Mouse (Mus musculus) urinary bladder, postnatal 25 days (tissue): ENCODE data around the gene Mark2.

Experiments
- DNase-seq: peaks from one replicate; pipeline ENCODE4 v3.0.0; 2022; ENCODE audit warnings: low spot score

Gene Mark2

DNA sequence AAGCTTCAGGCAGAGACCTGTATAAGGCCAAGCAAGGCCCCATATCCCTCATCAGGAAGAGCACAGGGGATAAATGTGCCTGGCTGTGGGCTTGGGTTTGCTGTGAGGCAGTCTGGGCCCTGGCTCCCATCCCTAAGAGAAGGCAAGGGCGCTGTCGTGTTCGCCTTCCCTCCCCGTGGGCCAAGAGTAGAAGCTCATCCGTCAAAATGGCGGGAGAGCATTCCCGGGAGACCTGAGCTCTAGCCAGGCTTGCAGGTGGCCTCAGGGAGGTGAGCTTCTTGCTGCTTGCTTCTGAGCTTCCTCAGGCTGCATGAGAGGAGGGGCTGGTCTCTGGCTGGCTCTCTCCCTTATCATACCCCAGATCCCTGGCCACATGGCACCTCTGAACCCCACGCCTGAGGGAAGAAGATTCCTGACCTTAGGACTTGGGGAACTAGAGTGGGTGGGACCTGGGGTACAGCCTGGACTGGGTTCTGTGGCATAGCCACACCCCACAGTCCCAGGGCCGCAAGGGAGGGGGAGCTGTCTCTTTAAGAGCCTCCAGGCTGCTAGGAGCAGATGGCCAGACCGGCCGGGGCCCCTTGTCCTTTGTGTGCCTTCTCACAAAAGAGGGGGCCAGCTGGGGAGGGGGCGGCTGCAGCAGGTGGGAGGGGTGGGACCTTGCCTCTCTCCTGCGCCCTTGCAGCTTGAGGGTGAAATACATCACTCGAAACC, 76.0 kb downstream of the Mark2 start:
- no peak for DNase-seq

DNA sequence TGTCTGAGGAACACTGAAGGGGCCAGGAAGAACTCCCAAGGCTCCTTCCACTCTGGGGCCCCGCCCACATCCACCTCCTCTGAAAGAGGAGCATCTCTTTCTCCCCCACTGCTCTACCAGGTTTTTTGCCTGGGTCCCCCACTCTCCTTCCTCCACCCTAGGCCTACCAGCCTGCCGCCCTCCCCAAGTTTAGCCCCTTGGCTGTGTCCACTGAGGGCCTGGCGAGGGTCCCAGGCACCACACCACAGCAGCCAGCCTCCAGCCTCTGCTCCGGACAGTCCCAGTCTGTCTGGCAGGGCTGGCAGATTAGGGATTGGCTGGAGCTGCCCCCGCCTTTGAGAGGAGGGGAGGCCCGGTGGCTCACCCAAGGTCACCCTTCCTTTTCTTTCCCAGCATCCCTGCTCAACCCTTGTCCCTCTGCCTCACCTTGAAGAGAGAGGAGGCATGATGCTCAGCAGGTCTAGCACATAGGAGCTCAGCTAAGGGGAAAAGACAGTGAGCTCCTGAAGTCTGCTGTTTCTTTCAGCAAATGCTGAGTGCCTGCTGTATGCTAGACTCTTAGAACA, 76.8 kb downstream of the Mark2 start:
- DNase-seq: no peak

DNA sequence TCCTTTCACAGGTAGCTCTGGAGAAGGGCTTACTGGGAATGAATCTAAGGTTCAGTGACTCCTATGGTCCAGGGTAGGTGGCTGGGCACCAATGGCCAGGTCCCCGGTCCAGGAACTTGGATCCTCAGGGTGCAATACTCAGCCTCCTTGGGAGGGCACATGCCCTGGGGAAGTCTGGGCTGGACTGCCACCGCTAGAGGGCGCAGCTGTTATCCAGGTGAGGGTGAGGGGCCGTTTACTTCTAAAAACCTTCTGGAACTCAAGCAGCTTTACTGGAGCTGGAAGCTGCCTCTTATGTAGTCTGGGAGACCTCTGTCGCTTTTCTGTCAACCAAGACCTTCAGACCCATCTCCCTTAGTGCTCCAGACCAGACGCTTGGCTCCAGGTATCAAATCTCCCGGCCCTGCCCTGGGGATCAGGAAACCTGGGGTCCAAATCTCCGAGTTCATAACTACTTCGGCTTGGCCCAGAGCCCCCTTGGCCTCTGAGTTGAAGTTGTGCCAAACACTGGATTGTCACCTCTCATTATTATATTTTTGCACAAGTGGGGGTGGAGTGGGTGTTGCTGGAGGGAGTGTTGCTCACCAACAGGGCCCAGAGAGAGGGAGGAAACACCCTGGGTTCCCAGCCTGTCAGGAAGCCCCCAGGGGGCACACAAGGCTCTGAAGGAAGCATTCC, 77.4 kb downstream of the Mark2 start:
- DNase-seq: peak; percentile 89

DNA sequence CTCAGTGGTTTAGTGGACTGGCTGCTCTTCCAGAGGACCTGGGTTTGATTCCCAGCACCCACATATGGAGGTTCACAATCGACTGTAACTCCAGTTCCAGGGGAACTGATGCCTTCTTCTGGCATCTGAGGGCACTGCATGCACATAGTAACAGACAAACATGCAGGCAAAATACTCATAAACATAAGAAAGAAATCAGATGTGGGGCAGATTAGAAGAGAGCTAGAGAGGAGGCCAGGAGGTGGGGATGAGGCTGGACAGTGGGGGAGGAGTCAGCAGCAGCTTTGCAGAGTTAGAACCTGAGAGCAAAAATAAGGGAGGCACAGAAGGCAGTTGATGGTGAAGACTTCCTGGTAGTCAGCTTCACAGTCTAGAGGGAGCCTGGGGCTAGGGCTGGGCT, 79.1 kb downstream of the Mark2 start:
- DNase-seq: no peak

DNA sequence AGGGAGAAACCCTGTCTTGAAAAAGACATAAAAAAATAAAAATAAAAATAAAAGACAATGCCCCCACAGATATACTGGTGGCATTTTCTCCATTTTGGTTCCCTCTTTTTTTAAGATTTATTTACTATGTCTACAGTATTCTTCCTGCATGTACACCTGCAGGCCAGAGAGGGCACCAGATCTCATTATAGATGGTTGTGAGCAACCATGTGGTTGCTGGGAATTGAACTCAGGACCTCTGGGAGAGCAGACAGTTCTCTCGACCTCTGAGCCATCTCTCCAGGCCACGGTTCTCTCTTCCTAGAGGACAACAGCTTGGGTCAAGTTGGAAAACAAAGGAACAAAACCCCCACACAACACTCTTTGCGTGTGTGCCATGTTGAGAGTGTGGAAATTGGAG, 79.7 kb downstream of the Mark2 start:
- no peak for DNase-seq

DNA sequence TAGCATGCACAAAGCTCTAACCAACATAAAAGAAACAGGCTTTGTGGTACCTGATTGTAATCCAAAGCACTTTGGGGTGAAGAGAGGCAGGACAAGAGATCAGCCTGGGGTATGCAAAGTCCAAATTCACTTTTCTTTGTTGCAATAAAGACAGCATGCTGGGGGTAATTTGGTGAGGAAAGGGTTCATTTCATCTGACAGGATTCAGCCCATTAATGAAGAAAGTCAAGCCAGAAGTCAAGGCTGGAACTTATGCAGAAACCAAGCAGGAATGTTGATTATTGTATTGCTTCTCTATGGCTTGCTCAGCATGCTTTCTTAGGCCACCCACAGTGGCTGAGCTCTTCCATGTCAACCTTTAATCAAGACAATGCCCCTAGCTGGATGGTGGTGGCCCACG, 80.2 kb downstream of the Mark2 start:
- DNase-seq: no peak

DNA sequence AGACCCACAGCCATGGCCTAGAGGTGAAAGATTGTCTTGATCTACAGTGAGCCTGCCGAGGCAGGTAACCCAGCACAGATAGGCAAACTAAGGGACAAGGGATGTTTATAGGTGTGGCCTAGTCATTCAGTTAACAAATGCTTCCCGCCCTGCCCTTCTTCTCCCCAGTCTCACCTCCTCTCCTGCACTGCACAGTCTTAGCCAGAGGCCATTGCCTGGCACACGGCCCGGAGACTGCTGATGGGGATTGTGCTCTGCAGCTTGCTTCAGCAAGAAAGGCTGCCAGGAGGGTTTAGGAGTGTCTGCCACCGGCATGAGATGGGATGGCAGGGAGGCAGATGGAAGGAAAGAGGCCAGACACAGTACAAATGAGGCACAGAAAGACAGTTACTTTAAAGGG, 83.8 kb downstream of the Mark2 start:
- no peak for DNase-seq

DNA sequence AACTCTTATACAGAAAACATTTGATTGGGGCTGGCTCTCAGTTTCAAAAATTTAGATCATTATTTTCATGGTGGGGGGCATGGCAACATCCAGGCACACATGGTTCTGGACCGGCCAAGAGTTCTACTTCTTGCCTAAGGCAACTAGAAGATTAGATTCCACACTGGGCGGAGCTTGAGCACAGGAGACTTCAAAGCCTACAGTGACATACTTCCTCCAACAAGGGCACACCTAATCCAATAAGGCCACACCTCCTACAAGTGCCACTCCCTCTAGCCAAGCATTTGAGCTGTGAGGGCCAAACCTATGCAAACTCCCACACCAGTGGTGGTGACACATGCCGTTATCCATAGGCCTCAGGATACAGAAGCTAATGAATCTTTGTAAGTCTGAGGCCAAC, 95.6 kb downstream of the Mark2 start:
- no peak for DNase-seq

DNA sequence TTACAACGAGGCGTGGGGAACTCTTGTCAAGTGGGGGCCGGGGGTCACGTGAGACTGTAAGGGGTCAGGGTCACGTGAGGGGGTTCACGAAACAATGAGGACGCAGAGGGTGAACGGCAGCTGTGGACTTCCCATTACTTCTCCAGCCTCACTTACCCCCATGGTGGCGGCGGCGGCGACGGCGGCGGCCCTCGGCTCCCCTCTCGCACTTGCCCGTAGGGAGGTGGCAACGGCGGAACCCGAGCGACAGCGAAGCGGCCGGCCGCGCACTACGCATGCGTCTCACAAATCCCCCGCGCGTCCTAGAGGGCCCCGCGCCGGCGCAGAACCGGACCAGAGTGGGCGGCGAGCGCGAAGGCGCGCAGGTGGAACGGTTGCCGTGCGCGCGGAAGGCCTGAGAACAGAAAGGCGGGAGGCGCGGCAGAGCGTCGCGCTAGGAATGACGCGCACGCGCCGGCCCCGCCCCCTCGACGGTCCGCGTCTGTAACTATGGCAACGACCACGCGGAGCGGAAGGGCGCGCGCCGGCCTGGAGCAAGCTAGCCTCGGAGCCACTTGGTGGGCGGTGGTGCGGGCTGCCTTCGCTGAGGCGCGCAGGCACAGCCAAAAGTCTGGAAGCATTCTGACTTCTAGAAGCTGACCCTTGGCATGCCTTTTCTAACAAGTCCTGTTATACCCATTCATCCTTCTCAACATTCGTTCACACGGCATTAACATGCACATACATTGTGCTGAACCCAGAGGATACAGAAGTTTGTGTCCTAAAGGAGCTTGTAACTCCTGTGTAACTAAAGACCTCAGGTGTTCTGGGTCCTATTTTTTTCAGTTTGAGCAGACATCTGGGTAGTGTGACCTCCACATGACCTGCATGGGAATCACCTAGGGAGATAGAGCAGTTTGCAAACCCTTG, 100.6 kb downstream of the Mark2 start, which contains the start of gene Naa40:
Gene Naa40, minus strand, starts transcription at position 402 of the 909 bp plus-strand sequence.
- DNase-seq: peak; percentile 93

DNA sequence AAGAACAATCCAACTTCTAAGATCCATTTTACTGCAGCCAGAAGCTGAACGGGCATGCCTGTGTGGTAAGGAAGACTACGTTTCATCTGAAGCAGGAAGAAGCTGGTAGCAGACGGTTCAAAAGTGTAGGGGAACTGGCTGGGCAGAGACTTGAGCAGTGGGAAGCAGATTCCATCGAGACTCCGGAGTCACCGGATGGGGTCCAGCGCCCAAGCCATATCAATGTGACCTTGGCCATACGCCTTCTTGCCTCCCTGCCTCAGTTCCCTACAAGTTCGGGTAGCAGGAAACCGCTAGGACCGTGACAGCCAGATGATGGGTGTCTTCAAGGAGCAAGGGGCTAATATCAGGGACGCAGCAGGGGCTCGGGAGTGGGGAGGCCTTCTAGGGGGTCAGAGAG, 101.4 kb downstream of the Mark2 start:
- no peak for DNase-seq

DNA sequence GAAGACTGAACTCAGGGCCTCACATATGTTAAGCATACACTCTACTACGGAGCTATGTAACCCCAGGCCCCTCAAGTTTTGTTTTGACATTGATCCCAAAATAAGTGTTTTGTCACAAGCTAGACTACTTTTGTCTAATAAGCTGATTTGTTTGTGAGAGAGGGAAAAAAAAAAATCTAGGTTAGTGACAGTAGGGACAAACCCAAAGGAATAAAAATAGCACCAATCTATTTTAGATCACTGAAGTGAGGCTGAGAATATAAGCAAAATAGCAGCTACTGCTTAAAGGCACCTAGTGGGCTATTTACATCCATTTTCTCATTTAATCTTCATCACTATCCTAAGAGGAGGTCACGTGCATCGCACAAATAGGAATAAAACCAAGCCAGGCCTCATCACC, 102.1 kb downstream of the Mark2 start:
- DNase-seq: no peak

DNA sequence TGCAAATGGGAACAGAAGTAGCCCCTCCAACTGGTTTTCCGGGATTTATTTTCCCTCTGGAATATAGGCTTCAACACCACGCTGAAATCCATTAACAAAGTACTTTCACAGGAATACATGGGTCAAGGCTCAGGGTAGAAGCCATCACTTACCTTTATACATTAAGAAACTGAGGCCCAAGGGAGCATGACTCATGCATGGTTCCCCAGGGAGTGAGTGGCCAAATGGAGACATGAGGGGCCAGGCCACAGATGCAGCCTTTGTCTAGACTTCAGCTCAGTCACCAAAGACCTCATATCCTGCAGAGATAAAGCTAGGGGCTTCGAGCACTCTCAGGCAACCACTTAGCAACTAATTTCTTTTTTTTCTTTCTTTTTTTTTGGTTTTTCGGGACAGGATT, 104.9 kb downstream of the Mark2 start:
- DNase-seq: no peak

DNA sequence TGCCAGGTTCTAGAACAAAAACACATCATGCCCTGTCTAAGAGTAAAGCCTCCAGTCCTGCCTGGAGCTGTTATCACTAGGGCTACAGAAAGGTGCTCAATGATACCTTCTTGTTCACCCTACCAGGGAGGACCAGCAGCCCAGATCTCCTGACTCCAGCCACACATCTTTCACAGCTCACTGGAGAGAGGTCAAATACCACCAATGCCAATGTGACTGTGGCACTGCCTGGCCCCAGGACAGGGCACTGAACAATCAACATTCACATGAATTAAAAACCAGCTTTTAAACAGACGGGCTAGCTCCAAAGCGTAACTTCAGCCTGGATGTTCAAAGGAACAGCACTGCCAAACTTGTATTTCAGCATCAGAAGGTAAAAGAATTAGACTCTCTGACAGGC, 105.6 kb downstream of the Mark2 start:
- DNase-seq: no peak

DNA sequence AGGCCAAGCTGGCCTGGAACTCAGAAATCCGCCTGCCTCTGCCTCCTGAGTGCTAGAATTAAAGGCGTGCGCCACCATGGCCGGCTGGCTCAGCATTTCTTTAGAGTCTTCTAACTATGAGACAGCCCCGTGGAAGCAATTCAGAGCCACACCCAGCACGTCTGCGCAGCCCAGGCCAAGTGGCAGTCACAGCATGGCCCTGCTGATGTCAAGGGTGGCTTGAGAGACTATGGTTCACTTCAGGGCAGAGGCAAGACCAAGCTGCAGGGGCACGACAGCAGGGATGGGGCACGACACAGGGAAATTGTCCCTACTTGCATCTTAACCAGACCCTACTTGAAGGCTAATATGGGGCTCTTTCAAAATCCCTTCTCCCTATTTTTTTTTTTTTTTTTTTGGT, 106.2 kb downstream of the Mark2 start:
- no peak for DNase-seq

DNA sequence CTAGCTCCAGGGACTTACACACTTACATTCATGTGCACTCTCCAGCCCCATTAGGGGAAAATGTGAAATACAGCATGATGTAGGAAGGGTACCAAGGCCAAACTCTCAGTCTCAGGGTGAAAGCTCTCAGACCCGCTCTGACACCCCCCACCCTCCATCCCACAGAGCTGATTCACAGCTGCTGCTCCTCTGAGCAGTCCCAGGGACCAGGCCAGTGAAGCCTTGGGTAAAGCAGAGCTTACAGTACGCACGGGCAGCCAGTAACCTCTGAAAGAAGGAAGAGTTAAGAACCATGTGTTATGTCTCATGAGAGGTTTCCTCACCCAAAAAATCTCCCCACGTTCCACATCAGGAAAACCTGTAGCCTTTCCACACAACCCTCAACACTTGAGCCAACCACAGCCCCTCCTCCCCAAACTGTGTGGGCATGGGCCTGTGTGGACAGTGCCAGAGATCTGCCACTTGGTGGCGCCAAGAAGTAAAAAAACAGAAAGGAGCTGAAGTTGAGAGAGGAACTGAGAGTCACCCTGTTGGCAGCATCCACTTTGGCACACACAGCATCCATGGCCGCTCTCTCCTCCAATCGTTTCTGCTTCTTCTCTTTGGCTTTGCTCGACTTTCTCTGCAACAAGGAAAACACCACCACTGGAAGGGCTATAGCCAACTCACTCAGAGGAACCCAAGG, 107.0 kb downstream of the Mark2 start:
- DNase-seq: peak; percentile 63

DNA sequence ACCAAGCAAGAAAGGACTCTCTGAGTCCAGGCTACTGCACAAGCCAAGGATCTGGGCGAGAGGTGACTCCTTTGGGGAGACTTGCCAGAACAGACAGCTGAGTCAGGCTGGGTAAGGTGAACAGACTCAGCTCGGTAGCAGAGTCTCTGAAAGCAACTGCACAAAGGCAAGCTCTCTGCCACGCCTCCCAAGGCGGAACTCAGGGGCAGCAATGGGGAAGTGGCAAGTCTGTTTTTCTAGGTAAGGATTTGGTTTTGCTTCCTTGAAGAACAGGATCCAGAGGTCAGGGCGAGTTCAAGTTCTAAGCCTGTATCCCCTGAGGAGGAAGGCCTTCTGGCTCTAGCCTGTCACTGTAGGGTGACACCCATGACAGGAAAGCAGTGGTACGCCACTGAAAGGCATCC, 115.1 kb downstream of the Mark2 start:
- DNase-seq: no peak
